Mouse (Mus musculus) T-helper 17 cell (primary cell): Measurements from ENCODE around the gene Tnfrsf13c.

Source experiments
- in situ Hi-C, 2 experiments: fragments of 300-600 bp; cut with MboI, MseI; formaldehyde crosslinking; loops; 1 replicate in 1 of 2; 2 replicates in 1 of 2; pipeline ENCODE4 v1.15.1; 2025; ENCODE audit warnings: high pct_unique_total_duplicates in 2 of 2

Gene Tnfrsf13c

GRCm38 (mm10) chr15:82185062-82185783, 38.9 kb downstream of the Tnfrsf13c start:
- in situ Hi-C loops: loop anchor here in 1 of 2 experiments (5.0 kb wide), 1 partner anchor 43 kb away; no protein-coding TSS in a partner anchor

- in situ Hi-C loops: loop anchor here in 1 of 2 experiments (5.0 kb wide), 1 partner anchor 42 kb away; no protein-coding TSS in a partner anchor
Measured at GRCm38 (mm10) chr15:82184656-82185055, 39.5 kb downstream of the Tnfrsf13c start.

- in situ Hi-C loops: no loop called here
Measured at GRCm38 (mm10) chr15:82184183-82184582, 40.0 kb downstream of the Tnfrsf13c start.

- in situ Hi-C loops: no loop called here
Measured at GRCm38 (mm10) chr15:82183596-82183995, 40.6 kb downstream of the Tnfrsf13c start.

GRCm38 (mm10) chr15:82182311-82182710, 41.9 kb downstream of the Tnfrsf13c start:
- in situ Hi-C loops: no loop called here

GRCm38 (mm10) chr15:82181131-82181530, 43.0 kb downstream of the Tnfrsf13c start:
- in situ Hi-C loops: no loop called here

- in situ Hi-C loops: no loop called here
Measured at GRCm38 (mm10) chr15:82177743-82178290, 46.4 kb downstream of the Tnfrsf13c start.

GRCm38 (mm10) chr15:82175091-82175490, 49.1 kb downstream of the Tnfrsf13c start:
- in situ Hi-C loops: no loop called here

GRCm38 (mm10) chr15:82172648-82173047, 51.5 kb downstream of the Tnfrsf13c start:
- in situ Hi-C loops: no loop called here
